Mouse (Mus musculus): ENCODE results near the gene Grm7. TPM values are rescaled to one million over a fixed set of nuclear protein-coding genes. Genes with fewer than 3 reads are reported as not detected.

Grm7 gene
- polyA plus RNA-seq, 1 experiment from 2014 or later, result 0.21 TPM

- H3K4me3 ChIP-seq, result no peak overlapping the region
- no peaks in the 10 kb centered on the region for H3K9me3 ChIP-seq
- no peak overlapping the region for H3K27ac ChIP-seq
- 52% methylated on average over 4 of the region's 4 CpGs for WGBS
- no peaks in the 10 kb centered on the region for H3K27me3 ChIP-seq (ENCODE audit: insufficient read depth, poor library complexity, severe bottlenecking)
- DNase-seq (ENCODE audit: low spot score), result no peak
- H3K36me3 ChIP-seq, result no peaks in the 10 kb centered on the region
- no peaks in the 10 kb centered on the region for H3K4me1 ChIP-seq
Measured at GRCm38 (mm10) chr6:111276657-111277056, 631.3 kb downstream of the Grm7 start.

- no peaks in the 10 kb centered on the region for H3K9me3 ChIP-seq
Measured at GRCm38 (mm10) chr6:111278516-111278915, 633.1 kb downstream of the Grm7 start.

GRCm38 (mm10) chr6:111293505-111294001 is 648.2 kb downstream of the Grm7 start:
- no peak overlapping the region for H3K27ac ChIP-seq
- no peak overlapping the region for H3K4me3 ChIP-seq
- no peaks in the 10 kb centered on the region for H3K4me1 ChIP-seq
- no peaks in the 10 kb centered on the region for H3K36me3 ChIP-seq
- 65% methylated on average over 5 of the region's 5 CpGs for WGBS
- no peaks in the 10 kb centered on the region for H3K27me3 ChIP-seq (ENCODE audit: insufficient read depth, poor library complexity, severe bottlenecking)
- H3K9me3 ChIP-seq, result no peaks in the 10 kb centered on the region
- no peak for DNase-seq (ENCODE audit: low spot score)

More at GRCm38 (mm10) chr6:111278516-111278915, 633.1 kb downstream of the Grm7 start:
- Histone ChIP-seq H3K4me1 (no peaks in the 10 kb centered on the region), H3K36me3 (no peaks in the 10 kb centered on the region), H3K4me3 (no peak overlapping the region), H3K27ac (no peak overlapping the region), H3K27me3 (ENCODE audit: insufficient read depth, poor library complexity, severe bottlenecking) (no peaks in the 10 kb centered on the region)
- no peak for DNase-seq (ENCODE audit: low spot score)

- DNase-seq (ENCODE audit: low spot score), result no peak
Measured at GRCm38 (mm10) chr6:111303912-111304555, 658.7 kb downstream of the Grm7 start.

GRCm38 (mm10) chr6:111361681-111362080 is 716.3 kb downstream of the Grm7 start:
- WGBS, result 76% methylated on average over 1 of the region's 1 CpGs
- Histone ChIP-seq H3K27me3 (ENCODE audit: insufficient read depth, poor library complexity, severe bottlenecking) (no peaks in the 10 kb centered on the region), H3K4me1 (no peaks in the 10 kb centered on the region), H3K27ac (no peak overlapping the region), H3K9me3 (no peaks in the 10 kb centered on the region), H3K4me3 (no peak overlapping the region), H3K36me3 (no peaks in the 10 kb centered on the region)
- DNase-seq (ENCODE audit: low spot score), result no peak

More at GRCm38 (mm10) chr6:111303912-111304555, 658.7 kb downstream of the Grm7 start:
- H3K4me3 ChIP-seq, result no peak overlapping the region
- H3K9me3 ChIP-seq, result no peaks in the 10 kb centered on the region
- WGBS, result 75% methylated on average over 3 of the region's 3 CpGs
- H3K4me1 ChIP-seq, result no peaks in the 10 kb centered on the region
- no peaks in the 10 kb centered on the region for H3K27me3 ChIP-seq (ENCODE audit: insufficient read depth, poor library complexity, severe bottlenecking)
- H3K27ac ChIP-seq, result no peak overlapping the region
- no peaks in the 10 kb centered on the region for H3K36me3 ChIP-seq

- no peak overlapping the region for H3K4me3 ChIP-seq
- no peak overlapping the region for H3K27ac ChIP-seq
- 86% methylated on average over 3 of the region's 3 CpGs for WGBS
- H3K27me3 ChIP-seq (ENCODE audit: insufficient read depth, poor library complexity, severe bottlenecking), result no peaks in the 10 kb centered on the region
- no peaks in the 10 kb centered on the region for H3K9me3 ChIP-seq
- H3K4me1 ChIP-seq, result peaks cover 15% of the 10 kb centered on the region
- DNase-seq (ENCODE audit: low spot score), result no peak
- no peaks in the 10 kb centered on the region for H3K36me3 ChIP-seq
Measured at GRCm38 (mm10) chr6:111368111-111368510, 722.7 kb downstream of the Grm7 start.

GRCm38 (mm10) chr6:111368551-111368950 is 723.2 kb downstream of the Grm7 start:
- no peak overlapping the region for H3K27ac ChIP-seq
- 68% methylated on average over 3 of the region's 3 CpGs for WGBS

GRCm38 (mm10) chr6:111369013-111369412 is 723.6 kb downstream of the Grm7 start:
- no peak overlapping the region for H3K27ac ChIP-seq
- H3K4me1 ChIP-seq, result peaks cover 16% of the 10 kb centered on the region
- no peaks in the 10 kb centered on the region for H3K27me3 ChIP-seq (ENCODE audit: insufficient read depth, poor library complexity, severe bottlenecking)
- DNase-seq (ENCODE audit: low spot score), result no peak
- no peaks in the 10 kb centered on the region for H3K36me3 ChIP-seq
- H3K4me3 ChIP-seq, result no peak overlapping the region
- H3K9me3 ChIP-seq, result no peaks in the 10 kb centered on the region
- 79% methylated on average over 2 of the region's 2 CpGs for WGBS

More at GRCm38 (mm10) chr6:111368551-111368950, 723.2 kb downstream of the Grm7 start:
- no peaks in the 10 kb centered on the region for H3K27me3 ChIP-seq (ENCODE audit: insufficient read depth, poor library complexity, severe bottlenecking)
- peaks cover 16% of the 10 kb centered on the region for H3K4me1 ChIP-seq
- H3K36me3 ChIP-seq, result no peaks in the 10 kb centered on the region
- DNase-seq (ENCODE audit: low spot score), result no peak
- H3K9me3 ChIP-seq, result no peaks in the 10 kb centered on the region
- H3K4me3 ChIP-seq, result no peak overlapping the region

GRCm38 (mm10) chr6:111371581-111372349 is 726.4 kb downstream of the Grm7 start:
- WGBS, result 21% methylated on average over 4 of the region's 4 CpGs
- Histone ChIP-seq H3K4me3 (no peak overlapping the region), H3K27me3 (ENCODE audit: insufficient read depth, poor library complexity, severe bottlenecking) (no peaks in the 10 kb centered on the region), H3K27ac (no peak overlapping the region), H3K36me3 (no peaks in the 10 kb centered on the region), H3K9me3 (no peaks in the 10 kb centered on the region), H3K4me1 (peaks cover 16% of the 10 kb centered on the region)
- DNase-seq (ENCODE audit: low spot score), result no peak

GRCm38 (mm10) chr6:111372626-111373380 is 727.4 kb downstream of the Grm7 start:
- WGBS, result 40% methylated on average over 11 of the region's 11 CpGs
- DNase-seq (ENCODE audit: low spot score), result no peak
- 0 out of 2 replicates have a peak overlapping the region, but pooled peaks have one; percentile 29 for H3K27ac ChIP-seq

GRCm38 (mm10) chr6:111380710-111381109 is 735.3 kb downstream of the Grm7 start:
- no peak overlapping the region for H3K4me3 ChIP-seq

More at GRCm38 (mm10) chr6:111372626-111373380, 727.4 kb downstream of the Grm7 start:
- H3K4me1 ChIP-seq, result peaks cover 16% of the 10 kb centered on the region
- no peak overlapping the region for H3K4me3 ChIP-seq
- H3K36me3 ChIP-seq, result no peaks in the 10 kb centered on the region
- no peaks in the 10 kb centered on the region for H3K9me3 ChIP-seq
- no peaks in the 10 kb centered on the region for H3K27me3 ChIP-seq (ENCODE audit: insufficient read depth, poor library complexity, severe bottlenecking)

GRCm38 (mm10) chr6:111408750-111409149 is 763.4 kb downstream of the Grm7 start:
- Histone ChIP-seq H3K36me3 (no peaks in the 10 kb centered on the region), H3K27ac (no peak overlapping the region), H3K4me1 (no peaks in the 10 kb centered on the region), H3K9me3 (no peaks in the 10 kb centered on the region), H3K4me3 (no peak overlapping the region), H3K27me3 (ENCODE audit: insufficient read depth, poor library complexity, severe bottlenecking) (no peaks in the 10 kb centered on the region)
- WGBS, result 82% methylated on average over 8 of the region's 8 CpGs
- DNase-seq (ENCODE audit: low spot score), result no peak

More at GRCm38 (mm10) chr6:111380710-111381109, 735.3 kb downstream of the Grm7 start:
- no peak overlapping the region for H3K27ac ChIP-seq
- WGBS, result 78% methylated on average over 2 of the region's 2 CpGs
- DNase-seq (ENCODE audit: low spot score), result no peak
- no peaks in the 10 kb centered on the region for H3K36me3 ChIP-seq
- no peaks in the 10 kb centered on the region for H3K27me3 ChIP-seq (ENCODE audit: insufficient read depth, poor library complexity, severe bottlenecking)
- H3K9me3 ChIP-seq, result no peaks in the 10 kb centered on the region
- no peaks in the 10 kb centered on the region for H3K4me1 ChIP-seq
